Mouse (Mus musculus) R1 (cell line): ENCODE measurements around the gene Ccnb2.
"Not testable (repeated sequence)": the region's sequence is repeated elsewhere in the genome, so short reads cannot be mapped to it uniquely, and the experiment has no call there.

Experiments used
- DNase-seq: peaks from one replicate; pipeline ENCODE4 v3.0.0-alpha.2; 2018; ENCODE audit warnings: low read depth, low spot score

The Ccnb2 gene

GRCm38 (mm10) chr9:70421257-70422056, at the start of gene Ccnb2:
TSS of gene Ccnb2 (minus strand) at chr9:70421547.
- peak; percentile 96 for DNase-seq

GRCm38 (mm10) chr9:70463091-70463490, 41.7 kb upstream of the Ccnb2 start:
- not testable (repeated sequence) for DNase-seq

GRCm38 (mm10) chr9:70452371-70452770, 31.0 kb upstream of the Ccnb2 start:
- no peak for DNase-seq

- no peak for DNase-seq
These were observed 27.7 kb upstream of the Ccnb2 start for GRCm38 (mm10) chr9:70449072-70449471.

- no peak for DNase-seq
These were observed 18.6 kb upstream of the Ccnb2 start for GRCm38 (mm10) chr9:70439959-70440358.

- DNase-seq = no peak
These were observed 1.3 kb upstream of the Ccnb2 start for GRCm38 (mm10) chr9:70422661-70423060.

- DNase-seq = peak; percentile 91
These were observed 4.9 kb downstream of the Ccnb2 start for GRCm38 (mm10) chr9:70416412-70416811.

- no peak for DNase-seq
These were observed 8.3 kb downstream of the Ccnb2 start for GRCm38 (mm10) chr9:70413038-70413437.

GRCm38 (mm10) chr9:70410668-70411067, 10.7 kb downstream of the Ccnb2 start:
- DNase-seq = no peak

- DNase-seq = no peak
These were observed 11.6 kb downstream of the Ccnb2 start for GRCm38 (mm10) chr9:70409743-70410142.

- DNase-seq = peak; percentile 78
These were observed 12.6 kb downstream of the Ccnb2 start for GRCm38 (mm10) chr9:70408791-70409190.

- no peak for DNase-seq
These were observed 14.8 kb downstream of the Ccnb2 start for GRCm38 (mm10) chr9:70406596-70406995.

- no peak for DNase-seq
These were observed 19.3 kb downstream of the Ccnb2 start for GRCm38 (mm10) chr9:70401937-70402539.

- DNase-seq = no peak
These were observed 25.3 kb downstream of the Ccnb2 start for GRCm38 (mm10) chr9:70396083-70396482.

GRCm38 (mm10) chr9:70395617-70396016, 25.7 kb downstream of the Ccnb2 start:
- peak; percentile 65 for DNase-seq

GRCm38 (mm10) chr9:70392563-70392907, 28.8 kb downstream of the Ccnb2 start:
- peak; percentile 36 for DNase-seq

GRCm38 (mm10) chr9:70391660-70392562, 29.4 kb downstream of the Ccnb2 start:
- DNase-seq = peak; percentile 36

GRCm38 (mm10) chr9:70391042-70391441, 30.3 kb downstream of the Ccnb2 start:
- DNase-seq = no peak

- no peak for DNase-seq
These were observed 31.8 kb downstream of the Ccnb2 start for GRCm38 (mm10) chr9:70389548-70389947.

- DNase-seq = no peak
These were observed 33.8 kb downstream of the Ccnb2 start for GRCm38 (mm10) chr9:70387410-70388119.

GRCm38 (mm10) chr9:70384958-70385728, 36.2 kb downstream of the Ccnb2 start:
- DNase-seq = no peak
